Mouse (Mus musculus) embryo, embryonic 9.5 days (tissue): ENCODE data around the gene Adcy5.

Source experiments
- DNase-seq: peaks from one replicate; pipeline ENCODE4 v3.0.0-alpha.2; 2017; ENCODE audit errors: extremely low spot score

The Adcy5 gene

DNA sequence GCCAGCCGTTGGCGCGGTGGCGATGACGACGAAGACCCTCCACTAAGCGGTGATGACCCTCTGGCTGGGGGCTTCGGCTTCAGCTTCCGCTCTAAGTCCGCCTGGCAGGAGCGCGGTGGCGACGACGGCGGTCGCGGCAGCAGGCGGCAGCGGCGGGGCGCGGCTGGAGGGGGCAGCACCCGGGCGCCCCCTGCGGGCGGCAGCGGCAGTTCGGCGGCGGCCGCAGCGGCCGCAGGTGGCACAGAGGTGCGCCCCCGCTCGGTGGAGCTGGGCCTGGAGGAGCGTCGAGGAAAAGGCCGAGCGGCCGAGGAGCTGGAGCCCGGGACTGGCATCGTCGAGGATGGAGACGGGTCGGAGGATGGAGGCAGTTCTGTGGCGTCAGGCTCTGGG lies 1.6 kb downstream of the Adcy5 start:
- peak; percentile 61 for DNase-seq

DNA sequence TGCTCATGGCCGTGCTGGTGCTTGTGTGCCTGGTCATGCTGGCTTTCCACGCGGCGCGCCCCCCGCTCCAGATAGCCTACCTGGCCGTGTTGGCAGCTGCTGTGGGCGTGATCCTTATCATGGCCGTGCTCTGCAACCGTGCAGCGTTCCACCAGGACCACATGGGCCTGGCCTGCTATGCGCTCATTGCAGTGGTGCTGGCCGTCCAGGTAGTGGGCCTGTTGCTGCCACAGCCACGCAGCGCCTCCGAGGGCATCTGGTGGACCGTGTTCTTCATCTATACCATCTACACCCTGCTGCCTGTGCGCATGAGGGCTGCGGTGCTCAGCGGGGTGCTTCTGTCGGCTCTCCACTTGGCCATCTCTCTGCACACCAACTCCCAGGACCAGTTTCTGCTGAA lies 2.2 kb downstream of the Adcy5 start:
- DNase-seq, result no peak

DNA sequence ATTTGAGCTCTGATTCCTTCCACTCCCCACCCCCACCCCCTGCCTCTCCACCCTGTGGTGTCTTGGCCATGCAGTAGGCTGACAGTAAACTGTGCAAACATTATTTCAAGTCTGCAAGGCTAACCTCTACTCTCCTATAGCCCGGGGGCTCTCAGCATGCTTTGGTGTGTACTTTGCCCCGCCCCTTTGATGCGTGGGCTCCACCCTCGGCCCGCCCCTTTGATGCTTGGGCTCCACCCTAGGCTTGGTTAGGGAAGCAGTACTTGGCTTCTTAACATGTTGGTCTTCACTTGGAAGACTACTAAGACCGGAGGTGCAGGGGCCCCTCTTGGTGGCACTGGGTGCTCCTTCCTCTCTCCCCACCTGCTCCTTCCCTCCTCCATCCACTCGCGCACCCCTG lies 4.9 kb downstream of the Adcy5 start:
- DNase-seq, result no peak

DNA sequence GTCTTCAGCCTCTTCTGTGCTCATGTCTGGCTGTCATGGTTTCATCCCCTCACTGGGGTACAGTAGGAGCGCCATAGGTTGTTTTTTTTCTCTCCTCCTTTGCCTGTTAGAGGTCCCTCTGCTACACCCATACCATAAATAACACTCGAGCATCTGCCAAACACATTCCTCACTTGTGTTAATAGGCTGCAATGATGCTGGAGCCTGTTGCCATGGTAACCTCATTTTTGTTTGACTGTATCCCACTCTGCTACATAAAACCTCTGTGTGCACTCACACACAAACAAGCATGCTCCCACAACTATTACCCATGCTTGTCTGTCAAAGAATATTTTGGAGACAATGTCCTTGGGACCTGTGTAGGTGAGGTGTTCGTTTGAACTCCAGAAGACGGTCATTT lies 5.3 kb downstream of the Adcy5 start:
- DNase-seq, result no peak

DNA sequence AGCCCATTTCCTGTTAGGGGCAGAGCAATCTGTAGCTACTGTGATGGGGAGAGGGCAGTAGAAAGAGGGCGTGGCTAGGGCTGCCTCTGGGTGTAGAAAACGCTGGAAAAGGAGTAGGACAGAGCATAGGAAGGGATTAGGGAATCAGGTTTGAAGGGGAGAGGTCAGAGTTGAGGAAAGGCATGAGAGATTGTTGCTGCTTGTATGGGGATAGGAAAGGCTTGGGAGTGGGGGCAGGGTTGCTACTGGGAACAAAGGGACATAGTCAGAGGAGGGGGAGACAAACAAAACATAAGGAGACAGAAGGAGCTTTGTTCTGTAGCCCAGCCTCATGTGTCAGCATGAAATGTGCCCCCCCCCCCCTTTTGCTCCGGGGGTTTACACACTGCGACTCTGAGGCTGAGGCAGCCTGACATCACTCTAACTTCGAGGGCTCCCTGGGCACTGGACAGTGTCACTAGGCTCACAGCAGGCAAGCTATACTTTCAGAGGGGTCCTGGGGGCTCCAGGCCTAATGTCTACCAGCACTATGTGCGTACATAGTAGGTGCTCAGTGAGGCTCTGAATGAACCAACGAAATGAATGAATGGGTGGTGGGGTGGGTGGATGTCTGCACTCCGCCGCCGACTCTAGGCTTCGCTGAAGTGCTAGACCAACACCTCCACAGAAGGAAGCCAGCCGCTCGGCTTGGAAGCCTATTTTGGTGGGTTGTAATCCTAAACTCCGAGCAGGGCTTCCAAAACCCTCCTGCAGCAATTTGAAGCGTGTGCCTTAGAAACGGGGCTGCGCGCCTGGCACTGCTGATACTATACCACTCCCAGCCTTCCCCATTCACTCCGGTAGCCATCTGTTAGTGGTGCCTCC lies 9.9 kb downstream of the Adcy5 start:
- peak; percentile 68 for DNase-seq

DNA sequence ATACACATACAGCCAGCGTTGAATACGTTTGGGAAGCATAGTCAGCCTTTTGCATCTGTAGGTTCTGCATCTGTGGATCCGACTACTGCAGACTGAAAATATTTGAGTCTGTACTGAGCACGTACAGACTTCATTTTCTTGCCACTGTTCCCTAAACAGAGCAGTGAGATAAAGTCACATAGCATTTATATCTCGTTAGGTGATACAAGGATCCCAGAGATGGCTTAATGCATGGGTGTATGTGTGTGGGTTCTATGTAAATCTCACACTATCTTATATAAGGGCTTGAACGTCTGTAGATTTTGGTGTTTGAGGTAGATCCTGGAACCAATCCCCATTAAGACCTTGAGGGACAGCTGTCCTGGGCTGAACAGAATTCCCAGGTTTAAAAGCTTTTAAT lies 10.7 kb downstream of the Adcy5 start:
- DNase-seq, result no peak

DNA sequence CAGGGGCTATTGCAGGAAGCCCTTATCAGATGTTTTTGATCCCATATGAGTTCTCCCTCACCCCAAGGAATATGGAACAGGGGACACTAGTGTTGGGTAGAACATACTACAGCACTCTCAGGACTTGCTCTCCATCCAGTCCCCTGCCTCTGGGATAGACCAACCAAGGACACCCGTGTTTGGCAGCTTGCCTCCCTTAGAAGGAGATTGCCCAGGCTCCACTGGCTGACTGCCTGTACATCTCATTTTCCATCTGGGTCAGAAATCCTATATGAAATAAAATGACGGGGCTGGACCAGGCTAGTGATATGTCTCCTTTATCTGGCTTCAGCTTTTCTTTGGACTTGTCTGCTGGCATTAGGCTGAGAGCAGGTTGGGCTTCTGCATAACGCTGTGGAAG lies 11.1 kb downstream of the Adcy5 start:
- no peak for DNase-seq

DNA sequence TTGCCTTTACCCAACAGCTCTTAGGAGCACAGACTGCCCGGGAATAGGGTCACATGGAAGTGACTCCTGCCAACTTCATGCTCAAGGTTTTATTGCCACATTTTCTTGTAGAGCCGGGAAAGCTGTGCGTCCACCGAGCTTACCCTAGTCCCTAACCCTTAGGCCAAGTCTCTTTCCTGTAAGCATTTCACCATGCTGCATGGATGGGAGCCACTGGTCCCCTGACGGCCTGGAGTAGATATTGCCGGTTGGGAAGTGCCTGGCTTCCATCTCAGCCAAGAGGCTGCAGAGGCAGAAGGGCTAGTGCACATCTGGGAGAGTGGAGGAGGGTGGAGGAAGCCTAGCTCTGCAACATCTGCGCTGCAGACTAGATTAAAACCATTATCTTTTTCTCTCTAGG lies 14.8 kb downstream of the Adcy5 start:
- no peak for DNase-seq

DNA sequence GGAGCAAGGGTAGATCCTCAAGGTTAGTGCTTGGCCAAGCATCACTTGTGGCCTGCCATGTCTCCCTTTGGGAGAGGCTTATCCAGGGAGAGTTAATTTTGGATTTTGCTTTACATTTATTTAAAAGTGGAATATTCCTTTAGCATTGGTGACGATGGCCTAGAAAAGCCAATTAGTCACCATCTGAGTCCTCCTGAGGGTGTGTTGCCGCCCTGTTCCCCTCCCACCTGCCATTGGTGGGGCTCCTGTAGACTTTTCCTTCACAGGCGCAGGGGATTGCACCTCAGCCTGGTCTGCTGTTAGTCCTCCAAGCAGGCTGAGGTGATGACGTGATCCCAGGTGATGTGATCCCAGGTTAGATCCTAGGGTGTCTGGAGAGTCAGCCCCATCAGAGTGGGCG lies 17.5 kb downstream of the Adcy5 start:
- DNase-seq, result no peak

DNA sequence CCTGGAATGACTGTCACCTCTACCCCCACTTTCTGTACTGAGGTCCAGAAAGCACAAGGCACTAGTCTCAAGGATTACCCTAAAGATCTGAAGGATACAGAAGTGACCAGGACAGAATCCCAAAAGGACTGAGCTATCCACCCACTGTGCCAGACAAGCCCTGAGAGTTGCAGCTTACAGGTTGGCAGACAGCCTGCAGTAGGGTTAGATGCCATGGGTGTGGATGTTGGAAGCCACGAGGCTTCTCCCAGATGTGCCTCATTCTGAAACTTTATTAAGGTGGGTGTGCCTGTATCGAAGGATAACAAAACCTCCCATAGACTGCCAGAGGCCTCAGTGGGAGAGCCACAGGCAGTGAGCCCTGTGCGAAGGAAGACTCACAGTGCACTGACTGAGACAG lies 23.8 kb downstream of the Adcy5 start:
- no peak for DNase-seq

DNA sequence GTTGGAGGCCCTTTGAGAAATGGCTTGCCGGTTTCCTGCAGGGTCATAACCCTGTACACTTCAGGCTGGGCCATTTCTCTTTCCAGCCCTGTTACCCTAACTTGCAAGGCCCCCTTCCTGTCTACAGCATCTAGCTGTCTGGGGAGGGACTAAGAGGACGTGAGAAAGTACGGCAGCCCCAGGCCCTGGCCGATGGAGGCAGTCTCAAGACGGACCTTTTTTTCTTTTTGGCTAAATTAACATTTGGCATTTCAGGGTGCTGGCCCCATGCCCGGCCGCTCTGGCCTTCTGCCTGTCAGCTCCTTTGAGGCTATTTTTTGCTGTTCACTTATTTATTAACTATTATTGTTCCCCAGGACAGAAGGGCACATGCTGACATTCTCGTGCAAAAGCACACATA lies 24.4 kb downstream of the Adcy5 start:
- no peak for DNase-seq

DNA sequence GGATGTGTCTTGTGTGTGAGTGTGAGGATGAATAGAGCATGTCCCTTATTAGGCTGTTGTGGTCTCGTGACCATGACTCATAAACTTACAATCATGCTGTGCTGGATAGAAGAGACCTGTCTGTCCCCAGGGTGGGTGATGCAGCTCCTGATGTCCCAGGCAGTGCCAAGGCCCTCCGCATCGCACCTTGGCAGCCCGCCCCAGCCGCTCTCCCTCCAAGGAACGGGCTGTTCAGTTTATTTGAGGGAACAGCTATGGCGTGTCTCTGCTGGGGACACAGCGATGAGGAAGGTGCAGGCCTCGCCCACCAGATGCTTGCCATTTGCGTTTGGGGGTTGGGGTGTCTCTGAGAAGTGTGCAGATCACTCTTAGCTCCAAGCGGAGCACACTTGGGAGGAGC lies 28.5 kb downstream of the Adcy5 start:
- no peak for DNase-seq

DNA sequence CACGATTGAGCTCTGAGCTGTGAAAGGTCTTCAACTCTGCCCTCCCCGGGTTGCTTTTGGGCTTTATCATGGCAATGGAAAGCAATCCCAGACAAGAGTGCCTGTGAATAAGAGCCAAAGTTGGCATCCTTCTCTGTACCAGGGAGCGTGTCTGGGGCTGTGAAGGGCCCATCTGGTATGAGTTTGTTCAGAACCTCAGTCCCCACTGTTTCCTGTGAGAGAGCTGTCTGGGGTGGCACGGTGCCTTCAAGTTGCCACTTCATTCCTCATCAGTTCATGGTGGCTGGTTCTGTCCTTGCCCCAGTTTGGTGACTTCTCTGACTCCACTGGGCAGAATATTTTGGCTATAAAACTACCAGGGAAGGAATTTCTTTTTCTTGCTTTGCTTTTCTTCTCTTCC lies 33.4 kb downstream of the Adcy5 start:
- DNase-seq, result no peak

DNA sequence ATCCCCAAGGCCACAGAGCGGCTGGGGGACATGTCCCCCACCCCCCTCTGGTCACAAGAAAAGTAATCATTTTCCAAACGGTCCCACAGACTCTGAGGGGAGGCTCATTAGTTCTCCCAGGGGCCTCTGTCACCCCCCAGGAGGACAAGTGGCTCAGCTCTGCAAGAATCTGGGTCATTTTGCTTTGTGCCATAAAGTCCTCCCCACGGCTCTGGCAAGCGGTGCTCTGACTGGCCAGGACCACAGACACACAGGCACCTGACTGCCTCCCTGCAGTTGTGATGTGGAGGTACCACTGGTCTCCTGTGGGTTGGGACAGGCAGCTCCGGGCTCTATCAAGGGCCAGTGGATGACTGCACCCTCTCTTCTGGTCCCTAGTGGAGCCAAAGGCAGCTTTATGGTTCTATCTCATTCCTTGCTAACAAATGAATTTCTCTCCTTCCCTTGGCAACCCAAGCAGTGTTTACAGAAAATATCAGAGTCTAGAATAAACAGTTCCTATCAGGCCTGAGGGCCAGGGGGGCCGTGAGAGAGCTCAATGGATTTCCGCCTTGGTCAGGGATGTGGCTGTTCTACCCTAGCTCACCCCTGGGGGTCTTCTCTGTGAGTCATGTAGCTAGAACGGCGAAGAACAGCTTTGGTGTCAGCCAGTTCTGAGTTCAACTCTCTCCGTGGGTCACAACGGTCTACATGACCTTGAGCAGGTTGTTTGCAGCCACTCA lies 34.9 kb downstream of the Adcy5 start:
- no peak for DNase-seq

DNA sequence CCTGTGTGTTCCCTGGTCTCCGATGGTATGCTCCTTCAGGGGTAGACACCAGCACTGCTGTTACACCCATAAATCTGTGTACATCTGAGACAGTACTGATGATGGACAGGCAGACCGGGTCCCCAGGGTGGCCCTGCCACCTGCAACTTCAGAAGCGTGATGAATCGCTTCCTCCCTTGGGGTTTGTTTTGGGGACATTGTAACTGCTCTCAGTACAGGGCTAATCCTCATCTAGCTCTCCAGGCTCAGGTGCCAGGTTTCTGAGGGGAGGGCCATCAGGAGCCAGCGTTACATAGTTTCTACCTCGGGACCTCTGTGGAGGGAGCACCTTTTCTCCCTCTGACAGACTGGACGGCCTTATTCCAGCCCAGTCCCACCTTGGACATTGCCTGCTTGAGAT lies 36.1 kb downstream of the Adcy5 start:
- DNase-seq, result no peak

DNA sequence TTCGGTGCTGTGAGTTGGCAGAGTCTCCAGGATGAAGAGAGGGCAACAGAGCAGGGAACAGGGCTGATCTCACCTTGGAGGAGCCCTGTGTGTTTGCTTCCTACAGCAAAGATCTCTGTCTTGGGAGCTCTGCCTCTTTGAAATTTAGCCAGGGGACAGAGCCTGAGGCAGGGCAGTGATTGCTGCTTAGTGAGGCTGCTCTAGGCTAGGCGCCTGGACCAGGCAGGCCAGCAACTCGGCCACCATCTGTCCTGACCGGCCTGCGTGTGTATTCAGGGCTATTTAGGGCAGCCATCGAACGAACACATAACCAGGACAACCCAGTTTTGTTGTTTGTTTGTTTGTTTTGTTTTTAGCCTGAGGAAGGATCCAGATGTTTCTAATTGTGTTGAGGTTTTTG lies 36.6 kb downstream of the Adcy5 start:
- DNase-seq, result no peak

DNA sequence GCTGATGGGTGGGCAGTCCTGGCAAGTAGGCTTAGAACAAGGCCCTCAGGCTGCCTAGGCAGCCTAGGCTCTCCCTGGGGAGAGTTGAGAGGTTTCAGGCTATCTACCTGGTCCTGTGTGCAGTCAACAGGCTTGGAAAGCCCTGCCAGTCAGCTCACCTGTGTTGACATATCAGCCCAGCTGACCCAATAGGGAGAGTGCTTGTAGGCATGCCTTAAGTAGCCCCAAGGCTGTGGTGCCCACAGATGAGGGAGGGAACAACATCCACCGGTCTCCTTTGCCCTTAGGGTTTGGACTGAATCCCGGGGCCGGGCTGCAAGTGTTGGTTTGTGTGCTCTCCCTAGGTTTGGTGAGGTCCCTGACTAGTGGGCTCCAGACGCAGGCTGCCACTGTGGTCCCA lies 37.8 kb downstream of the Adcy5 start:
- DNase-seq, result no peak

DNA sequence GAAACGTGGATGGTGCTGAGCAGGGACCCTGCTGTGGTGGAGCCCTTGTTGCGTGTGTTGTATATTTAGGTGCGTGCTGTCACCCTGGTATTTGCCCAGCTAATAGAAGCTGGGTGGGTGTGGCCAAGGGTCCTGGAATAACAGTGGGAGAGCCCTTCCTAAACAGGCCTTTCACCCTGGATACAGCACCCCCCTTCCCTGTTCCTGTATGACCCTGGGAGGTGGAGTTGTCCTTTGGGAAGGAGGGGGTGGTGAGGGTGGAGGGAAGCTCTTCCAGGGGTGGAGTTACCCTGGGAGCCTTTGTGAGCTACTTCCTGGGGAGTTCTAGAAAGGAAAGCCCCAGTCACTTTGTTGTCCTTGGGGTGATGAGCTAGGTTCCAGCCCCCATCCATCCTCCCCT lies 38.7 kb downstream of the Adcy5 start:
- no peak for DNase-seq

DNA sequence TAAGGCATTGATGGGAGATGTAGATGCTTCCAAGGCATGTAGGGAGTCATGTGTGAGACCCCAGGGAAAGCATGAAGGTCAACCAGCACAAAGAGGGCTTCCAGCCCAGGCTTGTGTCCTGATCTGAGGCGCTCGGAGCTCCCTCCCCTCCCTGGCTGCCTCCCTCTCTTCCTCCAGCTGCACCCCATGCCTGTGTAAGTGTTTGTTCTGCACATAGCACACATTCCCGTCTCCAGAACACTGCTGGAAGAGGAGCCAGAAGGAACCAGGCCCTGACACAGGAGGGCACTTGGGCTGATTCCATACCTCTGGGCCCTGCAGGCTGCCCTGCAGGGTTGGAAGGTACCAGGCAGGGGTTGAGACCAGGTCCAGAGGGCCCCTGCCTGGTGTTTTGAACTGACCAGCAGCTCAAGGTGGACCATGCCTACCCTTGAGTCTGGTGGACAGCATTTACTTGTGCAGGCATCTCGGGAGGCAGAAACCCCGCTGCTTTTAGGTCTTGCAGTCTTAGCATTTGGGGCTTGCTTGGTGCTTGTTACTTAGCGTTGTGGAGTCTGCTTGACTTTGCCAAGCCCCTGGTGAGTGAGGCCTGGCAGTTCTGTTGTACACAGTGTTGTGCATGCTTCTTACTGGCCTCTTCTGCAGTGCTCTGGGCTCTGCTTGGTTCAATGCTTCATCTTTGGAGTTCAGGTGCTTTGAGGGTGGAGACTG lies 45.2 kb downstream of the Adcy5 start:
- no peak for DNase-seq

DNA sequence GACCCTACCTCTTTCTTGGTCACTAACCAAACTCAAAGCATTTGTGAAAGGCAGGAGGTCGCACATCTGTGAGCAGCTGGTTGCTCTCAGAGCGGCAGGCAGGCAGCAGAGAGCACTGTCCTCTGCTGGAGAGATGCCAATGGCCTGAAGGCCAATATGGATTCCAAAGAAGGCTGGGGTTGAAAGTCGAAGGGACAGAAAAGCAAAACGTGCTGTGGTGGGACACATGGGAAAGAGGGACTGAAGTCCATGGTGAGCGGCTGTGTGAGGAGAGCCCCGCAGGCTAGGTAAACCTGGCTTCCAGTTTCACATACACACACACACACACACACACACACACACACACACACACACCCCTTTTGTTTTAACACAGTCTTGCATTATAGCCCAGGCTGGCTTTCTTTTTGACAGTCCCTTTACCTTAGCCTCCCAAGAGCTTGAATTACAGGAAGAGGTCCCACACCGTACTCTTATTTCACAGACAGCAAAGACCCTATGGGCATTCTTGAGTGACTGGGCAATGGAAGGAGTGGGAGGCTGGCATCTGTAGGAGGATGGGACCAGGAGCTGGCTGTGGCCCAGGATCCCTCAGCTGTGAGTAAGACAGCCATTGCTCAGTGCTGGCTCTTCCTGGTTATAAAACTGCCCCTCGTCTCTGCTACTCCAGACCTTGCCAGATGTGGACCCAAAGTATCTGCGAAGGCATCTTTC lies 45.9 kb downstream of the Adcy5 start:
- DNase-seq, result no peak

DNA sequence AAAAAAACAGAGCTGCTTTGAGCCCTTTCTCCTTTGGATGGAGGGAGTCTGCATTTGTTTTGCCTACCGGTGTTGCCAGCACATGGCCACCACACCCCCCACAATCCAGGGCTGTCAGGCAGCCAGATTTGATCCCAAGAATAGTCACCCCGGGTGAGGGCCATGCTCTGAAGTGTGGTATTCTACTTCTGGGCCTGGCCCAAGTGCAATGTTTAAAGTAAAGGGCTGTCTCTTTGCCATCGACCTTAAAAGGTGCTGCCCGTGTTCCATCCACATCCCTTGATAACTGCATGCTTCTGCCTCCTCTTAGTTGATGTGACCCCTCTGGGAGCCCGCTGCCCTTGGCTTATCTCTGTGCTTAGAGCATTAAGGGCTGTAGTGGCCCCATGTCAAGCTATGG lies 46.6 kb downstream of the Adcy5 start:
- no peak for DNase-seq

DNA sequence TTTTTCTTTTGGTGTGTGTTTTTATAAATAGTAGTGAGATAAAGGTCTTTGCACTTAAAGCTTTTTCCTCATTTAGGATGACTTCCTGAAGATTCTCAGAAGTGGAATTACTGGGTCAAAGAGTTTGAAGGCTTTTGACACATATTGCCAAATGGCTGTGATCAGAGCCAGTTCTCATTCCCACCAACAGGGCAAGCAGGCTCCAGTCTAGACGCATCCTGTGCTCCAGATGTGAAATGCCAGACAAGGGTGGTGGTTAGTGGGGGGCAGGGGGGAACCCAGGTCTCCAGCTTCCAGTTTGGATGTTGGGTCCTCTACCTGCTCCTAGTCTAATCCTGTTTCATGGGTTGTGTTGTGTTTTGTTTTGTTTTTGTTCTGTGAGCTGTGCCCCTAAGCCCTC lies 48.8 kb downstream of the Adcy5 start:
- no peak for DNase-seq
